Mouse (Mus musculus) retina, postnatal 7 days (tissue): Measurements from ENCODE around the gene Sdhaf4.
A peak's percentile ranks its signal among the peaks of the same experiment; 100 is the strongest.
"Not testable (repeated sequence)": the region's sequence is repeated elsewhere in the genome, so short reads cannot be mapped to it uniquely, and the experiment has no call there.

Experiments
- DNase-seq: peaks from one replicate; pipeline ENCODE4 v3.0.0-alpha.2; 2012; ENCODE audit warnings: low read depth, low spot score

The Sdhaf4 gene

DNA sequence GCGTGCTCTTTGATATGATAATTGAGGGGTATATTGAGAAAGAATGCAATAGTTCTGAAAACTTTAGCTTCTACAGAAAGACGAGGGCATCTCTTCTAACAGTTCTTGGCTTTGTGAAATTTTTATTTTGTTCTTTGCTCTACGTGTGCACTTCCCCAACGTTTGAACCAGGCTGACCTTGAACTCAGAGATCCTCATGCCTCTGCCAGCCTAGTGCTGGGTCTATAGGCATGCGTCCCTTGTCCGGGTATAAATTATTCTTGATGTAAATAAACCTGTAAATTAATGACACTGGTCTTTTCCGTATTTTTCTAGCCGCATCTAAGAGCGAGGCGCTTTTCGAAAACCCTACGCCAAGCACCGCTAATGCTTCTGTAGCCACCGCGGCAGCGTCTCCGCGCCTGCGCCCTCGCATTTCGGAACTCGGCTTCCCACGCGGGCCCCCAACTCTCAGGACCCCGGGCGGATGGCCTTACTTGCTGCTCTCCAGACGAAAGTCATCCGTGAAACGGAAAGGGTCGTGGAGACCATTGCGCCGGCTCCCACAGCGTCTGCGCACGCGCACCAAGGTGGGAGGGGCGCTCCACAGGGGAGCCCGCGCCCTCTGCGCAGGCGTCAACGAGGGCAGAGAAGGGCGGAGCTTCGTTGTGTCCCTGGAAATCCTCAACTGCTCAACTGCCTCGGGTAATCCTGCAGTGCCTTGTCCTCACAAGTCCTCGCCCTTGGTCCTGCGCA, at the start of gene Sdhaf4:
Gene Sdhaf4 (minus strand): TSS at position 587 of the 735 bp plus-strand sequence.
- peak; percentile 93 for DNase-seq

DNA sequence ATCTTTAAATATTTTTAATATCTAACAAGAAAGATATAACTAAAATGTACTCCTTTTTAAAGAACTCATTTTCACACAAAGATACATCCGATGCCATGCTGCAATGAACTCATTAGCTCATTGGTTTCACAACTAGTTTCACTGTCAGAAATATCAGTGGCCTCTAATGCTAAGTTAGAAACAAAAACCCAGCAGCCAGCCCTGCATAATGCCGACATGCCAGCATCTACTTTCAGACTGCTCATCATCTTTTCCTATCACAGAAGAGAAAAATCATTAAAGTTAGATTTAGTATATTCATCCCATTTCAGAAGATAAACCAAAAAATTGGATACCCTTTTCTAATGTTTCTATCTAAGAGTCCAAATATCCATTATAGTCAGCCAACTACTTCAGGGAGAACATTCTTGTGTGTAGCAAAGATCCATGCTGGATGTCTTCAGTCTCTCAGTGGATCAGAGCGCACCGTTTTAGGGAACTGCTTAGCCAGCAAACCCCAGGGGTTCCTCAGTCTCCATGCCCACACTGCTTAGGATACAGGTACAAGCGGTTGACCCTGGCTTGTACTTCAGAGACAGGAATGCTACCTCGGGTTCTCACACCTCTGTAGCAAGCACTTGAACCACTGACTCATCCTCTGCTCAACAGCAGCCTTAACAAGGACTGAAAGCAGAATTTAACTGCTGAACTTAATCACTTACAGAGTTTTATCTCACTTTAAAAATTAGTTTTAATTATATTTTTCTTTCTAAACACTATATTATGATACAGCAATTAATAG, 41.5 kb upstream of the Sdhaf4 start:
- DNase-seq = no peak

DNA sequence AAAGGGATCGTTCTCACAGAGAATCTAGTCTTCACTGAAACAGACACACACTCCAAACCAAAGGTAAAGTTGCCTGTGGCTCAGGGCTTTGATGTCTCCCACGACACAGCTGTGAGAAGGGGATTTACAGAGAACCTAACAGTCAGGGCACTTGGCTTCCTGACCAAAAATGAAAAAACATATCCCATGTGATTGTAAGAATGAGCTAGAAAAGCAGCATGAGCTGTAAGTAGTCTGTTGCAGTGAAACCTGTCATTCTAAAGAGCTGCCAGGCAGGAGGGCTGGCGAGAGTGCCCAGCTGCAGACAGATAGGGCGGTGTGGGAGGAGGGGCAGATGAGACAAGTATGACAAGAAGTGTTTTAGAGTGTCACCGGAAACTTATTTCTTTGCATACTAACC, 40.2 kb upstream of the Sdhaf4 start:
- DNase-seq = no peak

DNA sequence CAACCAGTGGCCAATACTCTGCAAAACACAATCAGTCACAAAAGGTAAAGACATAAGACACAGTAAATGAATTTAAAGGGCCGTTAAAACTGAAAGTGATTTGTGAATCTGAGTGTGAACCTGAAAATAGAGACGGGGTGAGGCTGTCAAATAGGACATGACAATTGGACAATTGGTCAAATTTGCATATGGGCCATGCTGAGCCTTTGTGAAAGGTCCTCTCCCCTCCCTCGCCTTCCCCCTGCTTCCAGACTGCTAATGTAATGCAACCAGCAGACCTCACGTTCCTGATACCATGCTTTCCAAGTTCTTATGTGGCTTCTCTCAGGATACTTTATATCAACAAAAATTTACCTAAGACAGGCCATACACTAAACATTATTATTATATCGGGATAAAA, 37.6 kb upstream of the Sdhaf4 start:
- no peak for DNase-seq

DNA sequence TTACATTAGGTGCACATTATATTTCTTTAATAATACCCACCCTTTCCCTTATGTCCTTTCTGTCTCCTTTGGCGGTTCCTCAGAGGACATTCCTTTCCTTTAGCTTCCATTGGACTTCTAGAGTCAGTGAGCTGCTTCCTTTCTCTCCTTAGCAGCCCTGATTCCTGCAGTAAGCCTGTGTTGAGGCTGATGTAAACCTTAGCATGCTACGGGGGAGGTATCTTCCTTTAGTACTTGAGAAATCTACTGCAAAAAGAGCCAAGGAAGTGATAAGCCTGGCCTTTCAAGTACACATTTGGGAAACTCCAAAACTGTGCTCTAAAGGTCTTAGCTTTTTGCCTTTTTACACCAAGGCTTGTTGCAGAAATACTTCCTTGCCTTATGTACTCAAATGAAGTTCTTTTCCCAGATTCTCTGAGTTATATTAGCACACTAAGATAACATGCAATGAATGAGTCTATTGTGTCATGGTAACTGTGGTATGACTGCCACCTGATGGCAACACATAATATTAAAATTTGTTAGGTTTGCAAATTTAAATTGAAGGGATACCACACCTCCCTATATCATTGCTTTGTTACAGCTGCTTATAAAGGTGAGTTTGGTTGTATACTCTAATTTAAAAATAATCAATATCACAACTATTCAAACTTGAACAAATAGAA, 28.4 kb upstream of the Sdhaf4 start:
- no peak for DNase-seq

DNA sequence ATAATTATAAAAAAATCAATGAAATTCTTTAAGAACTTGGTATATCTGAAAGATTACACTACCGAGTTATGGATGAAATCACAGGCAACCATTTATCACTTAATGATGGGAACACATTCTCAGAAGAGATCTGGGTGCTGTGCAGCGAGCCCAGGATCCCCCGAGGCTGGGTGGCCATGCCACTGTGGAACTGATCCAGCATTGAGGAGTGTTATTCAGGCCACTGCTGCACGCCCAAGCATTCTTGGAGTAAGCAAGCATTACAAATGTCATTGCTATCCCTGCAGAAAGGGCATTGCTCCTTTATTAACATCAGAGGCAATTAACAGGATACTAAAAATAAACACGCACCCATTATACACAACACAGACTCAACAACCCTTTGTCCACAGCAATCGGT, 5.4 kb upstream of the Sdhaf4 start:
- no peak for DNase-seq

- no peak for DNase-seq
These were observed 4.6 kb upstream of the Sdhaf4 start for GRCm38 (mm10) chr1:24010016-24010415.

- no peak for DNase-seq
These were observed 2.2 kb upstream of the Sdhaf4 start for GRCm38 (mm10) chr1:24007621-24008020.

DNA sequence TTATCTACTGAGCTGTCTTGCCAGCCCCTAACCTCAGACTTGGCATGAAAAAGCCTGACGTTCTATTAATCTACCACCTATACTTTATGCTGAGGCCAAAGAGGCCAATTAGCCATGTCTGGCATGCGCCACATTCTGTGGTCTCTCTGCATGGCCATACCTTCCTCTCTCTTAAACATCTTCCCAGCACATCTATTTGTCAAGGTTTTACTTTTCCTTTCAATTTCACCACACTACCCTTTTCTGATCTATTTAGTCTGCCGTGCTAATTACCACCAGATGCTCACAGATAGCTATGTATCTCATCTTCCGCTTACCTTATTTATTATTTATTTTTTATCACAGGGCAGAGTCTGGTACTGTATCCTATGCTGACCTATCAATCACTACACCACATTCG, 6.1 kb downstream of the Sdhaf4 start:
- DNase-seq = no peak

DNA sequence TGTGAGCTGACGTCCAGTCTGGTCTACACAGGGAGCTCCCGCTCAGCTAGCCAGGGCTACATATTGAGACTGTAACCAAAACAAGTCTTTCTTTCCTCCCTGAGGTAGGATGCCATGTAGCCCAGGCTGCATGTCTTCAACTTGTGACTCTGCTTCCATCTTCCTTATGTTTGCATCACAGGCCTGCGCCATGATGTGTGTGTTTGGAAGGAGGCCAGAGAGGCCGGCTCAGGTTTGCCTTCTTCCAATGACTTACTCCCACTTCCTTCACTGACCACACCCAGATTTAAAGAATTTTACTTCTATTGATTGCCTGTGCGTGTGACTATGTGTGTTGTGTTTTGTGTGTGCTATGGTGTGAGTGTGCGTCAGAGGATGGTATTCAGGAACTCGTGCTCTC, 6.6 kb downstream of the Sdhaf4 start:
- DNase-seq = no peak

- DNase-seq = no peak
These were observed 7.2 kb downstream of the Sdhaf4 start for GRCm38 (mm10) chr1:23998120-23998810.

GRCm38 (mm10) chr1:23997493-23997892, 8.0 kb downstream of the Sdhaf4 start:
- no peak for DNase-seq

- no peak for DNase-seq
These were observed 10.0 kb downstream of the Sdhaf4 start for GRCm38 (mm10) chr1:23995420-23995819.

DNA sequence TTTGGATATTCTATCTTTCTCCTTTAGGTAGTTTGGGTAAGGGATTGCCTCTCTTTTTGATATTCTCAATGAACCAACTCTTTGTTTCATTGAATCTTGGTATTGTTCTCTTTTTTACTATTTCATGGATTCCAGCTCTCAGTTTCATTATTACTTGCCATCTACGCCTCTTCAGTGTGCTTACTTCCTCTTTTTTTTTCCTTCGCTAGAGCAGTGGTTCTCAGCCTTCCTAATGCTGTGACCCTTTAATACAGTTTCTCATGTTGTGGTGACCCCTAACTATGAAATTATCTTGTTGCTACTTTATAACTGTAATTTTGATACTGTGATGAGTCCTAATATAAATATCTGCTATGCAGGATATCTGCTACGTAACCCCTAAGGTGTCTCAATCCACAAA, 22.3 kb downstream of the Sdhaf4 start:
- DNase-seq = no peak

GRCm38 (mm10) chr1:23978281-23978680, 27.2 kb downstream of the Sdhaf4 start:
- no peak for DNase-seq

- DNase-seq = not testable (repeated sequence)
These were observed 34.3 kb downstream of the Sdhaf4 start for GRCm38 (mm10) chr1:23971159-23971558.

- DNase-seq = no peak
These were observed 37.3 kb downstream of the Sdhaf4 start for GRCm38 (mm10) chr1:23968027-23968725.

- no peak for DNase-seq
These were observed 39.2 kb downstream of the Sdhaf4 start for GRCm38 (mm10) chr1:23966226-23966625.

- DNase-seq = no peak
These were observed 46.1 kb downstream of the Sdhaf4 start for GRCm38 (mm10) chr1:23959415-23959732.

GRCm38 (mm10) chr1:23958668-23959414, 46.6 kb downstream of the Sdhaf4 start:
- no peak for DNase-seq

DNA sequence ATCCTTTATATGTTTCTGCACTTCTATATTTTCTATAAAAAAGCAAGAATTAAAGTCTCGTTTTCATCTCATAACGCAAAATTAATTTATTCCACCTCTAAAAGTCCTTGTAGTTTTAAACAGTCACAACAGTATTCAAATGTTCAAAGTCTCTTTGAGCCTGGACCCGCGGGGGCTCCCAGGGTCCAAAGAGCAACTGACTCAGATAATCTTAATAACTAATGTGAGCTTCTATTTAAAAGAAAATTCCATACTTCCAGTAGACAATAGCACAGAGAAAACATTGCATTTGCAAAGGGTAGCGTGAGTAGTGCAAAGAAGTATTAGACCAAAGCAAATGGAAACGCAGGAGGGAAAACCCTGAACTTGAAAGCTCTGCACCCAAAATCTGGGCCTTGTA, 47.4 kb downstream of the Sdhaf4 start:
- no peak for DNase-seq
